Mouse (Mus musculus) erythroid progenitor cell, adult 5-6 weeks (primary cell): ENCODE results near the gene Stxbp3. TPM values are rescaled to one million over a fixed set of nuclear protein-coding genes. Genes with fewer than 3 reads are reported as not detected.

Experiments
- ATAC-seq: replicated peaks from 2 replicates; pipeline ENCODE4 v1.8.0; 2016; ENCODE audit warnings: moderate number of reproducible peaks, mild to moderate bottlenecking, moderate TSS enrichment, inconsistent platforms; ENCODE audit not compliant: poor library complexity, low FRiP score, severe bottlenecking
- total RNA-seq, 2 experiments: library from RNA; stranded (forward) in 1 of 2; stranded (reverse) in 1 of 2; fragments of 150-400 nt in 1 of 2; fragments of 186-747, 209-891 nt in 1 of 2; gene quantifications; 2 replicates each; pipeline versions ENCODE4 v1.2.3 to v1.2.4; 2015 to 2017; ENCODE audit warnings: low replicate concordance in 2 of 2

Stxbp3 gene
- total RNA-seq, 2 experiments from 2014 or later: 49.9 to 51.2 TPM

DNA sequence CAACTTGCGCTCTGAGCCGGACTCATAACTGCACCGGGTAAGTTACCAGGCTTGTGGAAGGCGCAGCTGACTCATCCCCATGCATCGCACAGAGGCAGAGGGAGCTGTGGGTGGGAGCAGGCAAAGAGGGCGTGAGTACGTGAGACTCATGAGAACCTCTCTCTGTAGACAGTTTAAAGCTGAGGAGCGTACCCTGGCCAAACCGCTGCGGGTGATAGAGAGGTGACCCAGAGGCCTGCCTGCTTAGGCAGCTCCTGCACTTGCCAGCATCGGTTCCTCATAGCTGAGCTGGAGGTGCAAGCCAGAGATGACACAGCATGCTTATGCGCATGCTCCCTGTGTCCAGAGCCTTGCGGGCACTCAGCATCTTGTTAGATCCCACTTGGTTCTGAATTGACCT lies 68.1 kb downstream of the Stxbp3 start:
- no peak for ATAC-seq

DNA sequence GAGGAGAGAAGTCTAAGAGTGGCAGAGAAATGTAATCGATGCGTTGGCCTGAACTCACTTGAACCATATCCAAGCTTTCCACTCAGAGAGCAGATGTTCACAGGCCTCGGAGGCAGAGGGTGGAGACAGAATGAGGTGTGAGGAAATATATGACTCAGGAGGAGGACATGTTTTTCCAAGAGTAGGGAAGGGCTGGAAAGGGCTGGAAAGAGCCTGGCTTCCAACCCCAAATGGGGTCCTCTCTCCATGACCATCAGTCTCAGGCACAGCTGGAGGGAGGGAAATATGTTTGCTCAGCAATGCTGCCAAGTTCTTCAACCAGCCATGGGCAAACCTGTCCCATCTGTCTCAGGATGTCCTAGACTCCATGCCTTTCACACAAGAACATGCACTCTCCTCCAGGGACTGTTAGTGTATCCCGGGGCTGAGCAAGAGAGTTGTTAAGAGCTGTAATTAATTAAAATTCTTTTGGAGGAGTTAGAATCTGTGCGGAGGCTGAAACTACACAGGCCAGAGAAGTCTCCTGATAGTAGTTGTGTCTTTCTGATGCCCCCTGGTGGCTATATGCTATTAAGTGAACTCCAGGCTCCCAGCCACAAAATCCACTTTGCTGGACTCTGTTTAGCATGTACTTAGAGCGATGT lies 69.5 kb downstream of the Stxbp3 start:
- peak; percentile 91 for ATAC-seq

DNA sequence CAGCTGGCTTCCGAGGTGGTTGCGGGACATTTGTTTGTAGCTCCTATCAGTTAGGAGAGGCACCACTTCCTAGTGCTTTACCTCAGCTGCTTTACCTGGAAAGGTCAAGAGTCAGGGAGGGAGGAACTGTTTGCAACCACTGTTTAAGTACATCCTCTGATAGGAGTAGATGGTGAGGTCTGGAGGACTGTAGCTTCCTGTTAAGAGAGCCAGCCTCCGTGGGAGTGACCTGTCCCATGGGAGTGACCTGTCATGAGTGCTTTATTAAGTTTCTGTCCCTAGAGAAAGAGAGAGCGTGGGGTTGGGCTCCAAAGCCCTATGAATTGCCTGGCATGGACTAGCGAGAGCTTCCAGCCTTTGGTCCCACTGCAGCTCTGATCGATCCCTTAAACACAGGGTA lies 70.8 kb downstream of the Stxbp3 start:
- no peak for ATAC-seq

DNA sequence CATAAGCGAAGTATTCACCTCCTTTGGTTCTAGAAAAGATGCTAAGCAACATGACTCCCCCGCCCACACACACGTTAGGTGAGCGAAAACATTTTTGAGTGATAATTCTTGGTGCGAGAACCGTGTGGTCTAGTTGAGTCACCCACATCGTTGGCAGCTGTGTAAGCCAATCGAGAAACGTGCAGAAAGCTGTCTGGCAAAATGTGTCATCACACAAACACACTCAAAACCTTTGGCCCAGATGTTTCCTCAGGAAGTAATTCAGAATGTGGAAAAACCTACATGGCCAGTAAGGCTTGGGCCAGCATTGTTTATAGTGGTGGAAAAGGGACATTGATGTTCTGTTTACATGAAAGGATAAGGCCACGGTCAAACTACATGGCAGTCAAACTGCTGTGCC lies 72.9 kb downstream of the Stxbp3 start:
- ATAC-seq: no peak

DNA sequence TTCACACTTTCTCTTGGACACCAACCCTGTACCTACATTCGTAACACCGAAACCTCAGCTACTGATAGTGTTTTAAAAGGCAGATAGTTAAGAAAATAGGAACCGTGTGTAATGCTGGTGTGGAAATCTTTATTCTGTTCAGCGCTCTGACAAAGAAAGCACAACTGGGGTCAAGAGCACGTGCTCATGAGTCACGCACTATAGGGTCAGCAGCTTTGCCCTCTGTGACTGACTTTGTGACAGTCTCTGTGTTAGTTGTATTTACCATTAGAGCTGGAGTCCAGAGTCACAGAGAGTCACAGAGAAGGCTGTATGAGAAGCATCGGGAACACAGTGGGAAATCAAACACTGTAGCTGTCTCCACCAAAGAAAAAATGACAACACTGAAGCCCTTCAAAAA lies 73.4 kb downstream of the Stxbp3 start:
- no peak for ATAC-seq

DNA sequence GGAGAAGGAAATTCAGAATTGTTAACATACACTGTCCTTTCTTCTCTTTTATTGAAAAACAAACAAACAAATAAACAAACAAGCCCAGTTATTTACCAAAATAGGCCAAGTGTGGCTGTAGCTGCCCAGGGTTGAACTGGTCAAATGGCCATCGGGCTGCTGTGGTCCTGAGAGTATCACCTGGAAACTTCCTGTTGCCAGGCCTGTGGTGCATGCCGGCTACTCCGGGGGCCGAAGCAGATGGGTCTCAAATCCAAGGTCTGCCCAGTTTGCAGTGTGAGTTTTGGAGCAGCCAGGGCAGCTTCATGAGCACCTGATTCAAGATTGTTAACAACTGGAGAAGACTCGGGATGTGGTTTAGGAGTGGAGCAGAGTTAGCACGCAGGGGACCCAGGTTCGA lies 74.8 kb downstream of the Stxbp3 start:
- ATAC-seq: no peak

DNA sequence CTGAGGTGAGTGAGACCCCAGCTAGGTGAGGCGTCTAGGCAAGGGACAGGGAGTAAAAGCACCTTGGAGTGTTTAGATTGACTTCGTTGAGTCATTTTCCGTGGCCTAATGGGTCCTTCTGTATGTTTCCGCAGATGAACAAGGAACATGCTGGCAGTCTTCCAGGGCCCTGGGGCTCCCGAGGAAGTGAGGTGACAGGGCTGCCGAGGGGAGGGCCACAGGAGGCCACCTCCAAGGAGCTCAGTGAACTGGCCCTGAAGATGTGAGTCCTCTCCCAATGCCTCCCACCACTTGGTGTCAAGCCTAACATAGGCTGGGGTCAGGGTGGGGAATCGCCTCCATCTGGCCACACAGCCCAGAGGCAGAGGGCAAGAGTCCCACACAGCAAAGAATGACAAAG lies 75.3 kb downstream of the Stxbp3 start:
- ATAC-seq: no peak

DNA sequence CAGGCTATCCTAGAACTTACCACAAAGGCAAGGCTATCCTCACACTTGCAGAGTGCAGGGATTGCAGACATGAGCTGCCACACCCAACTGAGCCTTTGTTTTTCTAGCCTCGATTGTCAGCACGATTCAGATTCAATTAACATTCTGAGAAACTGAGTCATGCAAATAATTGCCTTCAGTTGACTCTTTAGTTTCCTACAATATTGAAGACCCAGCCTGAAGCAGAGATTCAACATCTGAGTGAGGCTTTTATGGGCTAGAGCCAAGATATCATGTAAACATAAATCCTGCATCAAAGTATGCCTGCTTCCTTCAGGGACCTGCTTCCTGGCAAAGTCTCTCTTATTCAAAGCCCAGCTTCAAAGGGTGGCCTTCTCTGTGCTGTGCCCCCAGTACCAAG lies 76.6 kb downstream of the Stxbp3 start:
- no peak for ATAC-seq

DNA sequence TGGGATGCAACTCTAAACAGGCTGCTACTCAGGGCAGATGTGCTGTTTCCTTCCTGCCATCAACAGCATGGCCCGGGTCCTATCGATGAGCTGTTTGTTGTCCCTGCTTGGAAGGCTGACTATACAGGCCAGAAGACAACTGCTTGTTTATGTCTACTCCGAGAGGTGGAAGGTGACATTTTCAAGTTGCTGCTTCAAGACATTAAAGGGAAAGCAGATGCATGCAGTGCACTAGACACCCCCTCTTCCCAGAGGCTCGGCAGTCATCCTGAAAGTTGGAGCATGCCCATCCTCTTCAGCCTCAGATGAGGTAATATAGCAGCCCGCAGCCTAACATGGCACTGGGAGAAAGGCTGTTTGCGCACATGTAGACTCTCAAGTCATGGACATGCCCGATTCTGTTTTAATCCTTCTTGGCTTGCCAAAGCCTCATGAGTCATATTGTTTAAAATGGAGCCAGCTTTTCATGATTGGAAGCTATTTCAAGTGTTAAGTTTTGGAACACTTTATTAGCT lies 77.7 kb downstream of the Stxbp3 start:
- ATAC-seq: no peak

DNA sequence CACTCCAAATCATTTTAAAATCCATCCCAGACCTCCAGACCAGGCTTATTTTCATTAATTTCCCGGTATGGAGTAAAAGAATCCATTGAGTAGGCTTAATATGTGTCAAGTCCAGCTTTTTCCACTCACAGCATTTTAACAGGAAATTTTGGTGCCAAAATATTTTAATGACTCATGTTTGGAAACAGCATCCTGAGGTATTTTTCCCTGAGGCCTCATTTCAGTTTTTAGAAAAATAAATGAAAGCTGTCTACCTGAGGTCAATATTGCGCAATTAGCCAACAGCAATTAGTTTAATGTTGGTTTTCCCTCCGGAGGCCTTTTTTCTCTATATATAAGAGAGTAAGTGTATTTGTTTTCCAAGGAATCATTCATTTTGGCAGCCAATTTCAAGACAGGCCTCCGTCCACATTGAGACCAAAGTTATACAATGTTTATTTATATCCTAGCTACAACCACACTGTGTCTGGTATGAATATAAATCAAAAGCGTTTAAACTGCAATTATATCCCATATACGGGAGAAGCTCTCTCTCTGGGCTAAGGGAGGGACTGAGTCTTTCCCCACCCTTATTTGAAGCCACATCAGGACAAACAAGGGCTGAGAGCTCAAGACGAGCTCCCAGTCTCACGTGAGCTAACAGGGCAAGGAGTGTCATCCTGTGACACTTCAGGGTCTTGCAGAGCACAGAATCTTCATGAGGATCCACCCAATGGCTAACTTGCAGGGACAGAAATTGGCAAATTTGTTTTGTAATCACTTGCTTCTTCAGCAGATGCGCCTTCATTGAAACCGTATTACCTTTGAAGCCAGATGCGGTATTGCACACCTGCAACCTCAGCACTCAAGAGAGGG lies 80.5 kb downstream of the Stxbp3 start:
- no peak for ATAC-seq

DNA sequence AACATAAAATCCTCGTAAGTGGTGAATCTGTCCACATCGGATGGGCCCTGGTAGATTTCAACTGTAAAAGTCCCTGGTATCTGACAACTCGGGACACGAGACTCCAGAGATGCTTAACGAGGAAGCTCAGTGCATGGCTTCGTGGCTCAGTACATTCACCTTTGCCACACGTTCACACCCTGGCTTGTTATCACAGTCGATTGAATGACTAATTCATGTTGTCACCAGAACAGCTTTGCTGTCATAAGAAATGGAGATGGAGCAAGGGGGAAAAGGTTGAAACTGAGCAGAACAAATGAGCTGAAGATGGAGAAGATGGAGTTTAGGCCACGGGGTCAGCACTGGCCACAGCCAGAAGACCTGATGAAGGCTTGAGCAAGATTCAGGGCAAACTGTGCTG lies 82.8 kb downstream of the Stxbp3 start:
- no peak for ATAC-seq

DNA sequence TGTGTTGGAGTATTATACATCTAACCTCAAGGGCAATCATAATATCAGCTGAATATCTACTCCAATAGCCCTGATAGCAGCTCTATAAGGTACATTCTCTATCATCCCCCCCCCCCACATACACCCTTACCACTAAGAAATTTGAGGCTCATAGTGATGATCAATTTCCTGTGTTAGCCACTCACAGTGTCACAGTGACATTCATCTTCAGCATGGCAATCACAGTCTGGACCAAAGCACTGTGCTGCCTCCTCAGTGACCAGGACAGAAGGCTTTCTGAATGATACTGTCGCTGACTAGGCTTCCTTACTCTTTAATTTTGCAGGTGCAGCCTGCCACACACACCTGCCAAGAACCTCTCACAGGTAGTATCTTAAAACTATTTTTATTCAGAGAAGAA lies 84.2 kb downstream of the Stxbp3 start:
- ATAC-seq: no peak

DNA sequence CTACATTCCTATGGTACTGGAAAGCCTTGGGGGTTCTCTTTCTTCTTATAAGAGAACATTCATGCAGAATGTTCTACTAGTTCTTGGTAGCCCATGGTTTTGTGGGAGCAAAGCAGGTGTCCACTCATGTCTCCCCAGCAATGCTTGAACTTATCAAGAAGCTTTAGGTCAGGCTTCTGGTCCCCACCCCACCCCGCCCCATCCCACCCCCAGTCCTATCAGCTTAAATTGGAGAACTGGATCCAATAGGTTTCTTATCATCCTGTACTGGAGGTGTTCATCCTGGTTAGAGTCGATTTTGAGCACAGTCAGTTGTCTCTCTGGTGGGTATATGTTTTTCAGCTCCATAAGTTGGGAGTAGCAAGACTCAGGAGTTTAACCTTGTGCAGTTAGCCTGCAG lies 84.8 kb downstream of the Stxbp3 start:
- ATAC-seq: 0 out of 2 replicates have a peak, but pooled peaks have one; percentile 13

DNA sequence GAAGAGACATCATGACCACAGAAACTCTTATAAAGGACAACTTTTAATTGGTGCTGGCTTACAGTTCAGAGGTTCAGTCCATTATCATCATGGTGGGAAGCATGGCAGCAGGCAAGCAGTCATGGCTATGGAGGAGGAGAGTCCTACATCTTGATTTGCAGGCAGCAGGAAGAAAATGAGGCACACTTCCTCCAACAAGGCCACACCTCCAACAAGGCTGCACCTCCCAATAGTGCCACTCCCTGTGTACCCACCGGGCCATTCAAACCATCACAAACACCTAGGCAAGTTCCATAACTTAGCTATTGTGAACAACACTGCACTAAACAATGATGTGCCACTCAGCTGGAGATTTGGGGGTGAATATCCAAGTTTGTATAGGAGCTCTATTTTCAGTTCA lies 85.8 kb downstream of the Stxbp3 start:
- ATAC-seq: peak; percentile 67

DNA sequence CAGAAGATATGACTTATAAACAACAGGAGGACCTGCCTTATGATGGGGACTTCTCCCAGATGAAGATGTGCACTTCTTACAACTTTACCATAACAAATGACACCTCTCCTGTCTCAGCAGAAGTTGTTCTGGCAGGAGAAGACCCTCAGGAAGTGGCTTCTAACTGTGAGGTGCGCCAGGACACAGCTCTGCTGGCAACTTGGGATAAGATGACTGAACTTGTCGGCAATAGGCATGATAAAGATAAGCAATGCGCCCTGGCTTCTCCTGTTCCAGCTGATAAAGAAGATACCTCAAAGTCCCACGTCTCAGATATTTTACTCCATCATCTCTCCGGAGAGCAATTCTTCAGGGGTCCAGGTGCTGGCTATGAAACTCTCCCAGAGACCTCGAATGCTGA lies 88.6 kb downstream of the Stxbp3 start:
- ATAC-seq: peak; percentile 82

DNA sequence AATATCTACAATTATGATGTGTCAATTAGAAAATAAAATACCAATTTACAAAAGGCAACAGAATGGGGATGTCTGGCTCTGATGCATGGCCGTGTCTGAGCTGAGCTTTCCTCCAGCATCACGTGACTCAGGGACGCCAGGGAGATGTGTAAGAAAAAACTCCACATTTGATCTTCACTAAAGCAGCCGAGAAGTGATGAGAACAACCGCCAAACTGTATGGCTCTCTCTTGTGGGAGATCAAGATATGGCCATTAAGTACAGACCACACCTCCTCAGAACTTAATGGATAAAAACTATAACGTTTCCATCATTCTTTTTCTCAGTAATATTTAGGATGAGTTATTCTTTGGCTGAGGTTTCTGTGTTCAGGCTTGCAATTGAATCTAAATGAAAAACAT lies 89.3 kb downstream of the Stxbp3 start:
- ATAC-seq: peak; percentile 77

DNA sequence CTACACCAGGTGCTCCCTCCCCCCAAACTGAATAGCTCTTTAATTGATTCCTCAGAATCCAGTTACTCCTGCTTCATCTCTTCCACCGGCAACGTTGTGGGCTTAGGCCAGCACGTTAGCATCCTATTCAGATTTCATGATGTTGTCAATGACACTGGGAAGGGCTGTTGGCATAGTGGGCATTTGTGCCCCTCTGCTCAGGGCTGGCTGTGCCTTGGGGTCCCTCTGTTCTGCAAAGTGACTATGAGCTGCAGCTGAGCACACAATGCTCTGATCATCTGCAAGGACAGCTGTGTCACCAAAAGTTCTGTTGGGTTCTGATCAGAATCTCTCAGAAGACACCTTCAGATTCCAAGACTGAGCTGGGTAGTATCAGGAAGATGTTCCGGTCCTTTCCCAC lies 96.3 kb downstream of the Stxbp3 start:
- no peak for ATAC-seq
